Mouse (Mus musculus) liver, embryonic 12.5 days (tissue): ENCODE measurements around the gene Ctbp2. TPM values are rescaled to one million over a fixed set of nuclear protein-coding genes. Genes with fewer than 3 reads are reported as not detected.

Experiments used
- ATAC-seq: fragments of 200-750 bp; cut with Nextera tagmentation; 2 replicates; pipeline ENCODE4 v1.8.0; 2017; ENCODE audit warnings: moderate number of reproducible peaks, mild to moderate bottlenecking, moderate library complexity
- H3K27ac ChIP-seq: fragments of 300-500 bp; sonication (generic); 2 replicates; pipeline ENCODE4 v1.5.1; 2016; ENCODE audit warnings: mild to moderate bottlenecking
- H3K27me3 ChIP-seq: fragments of 300-500 bp; sonication (generic); replicated peaks from 2 replicates; pipeline ENCODE4 v1.6.1; 2016; ENCODE audit warnings: mild to moderate bottlenecking, moderate library complexity
- H3K36me3 ChIP-seq: fragments of 300-500 bp; sonication (generic); 2 replicates; pipeline ENCODE4 v1.6.1; 2016; ENCODE audit warnings: mild to moderate bottlenecking, moderate library complexity
- H3K4me1 ChIP-seq: fragments of 300-500 bp; sonication (generic); 2 replicates; pipeline ENCODE4 v1.6.1; 2016
- H3K4me2 ChIP-seq: fragments of 300-500 bp; sonication (generic); 2 replicates; pipeline ENCODE4 v1.6.1; 2016; ENCODE audit warnings: mild to moderate bottlenecking, moderate library complexity
- H3K4me3 ChIP-seq: fragments of 300-500 bp; sonication (generic); 2 replicates; pipeline ENCODE4 v1.5.1; 2016; ENCODE audit warnings: mild to moderate bottlenecking, moderate library complexity
- H3K9ac ChIP-seq: fragments of 300-500 bp; sonication (generic); 2 replicates; pipeline ENCODE4 v1.6.1; 2016; ENCODE audit warnings: mild to moderate bottlenecking, moderate library complexity
- H3K9me3 ChIP-seq: fragments of 300-500 bp; sonication (generic); replicated peaks from 2 replicates; pipeline ENCODE4 v1.6.1; 2016; ENCODE audit warnings: mild to moderate bottlenecking, moderate library complexity
- WGBS: fragments of 180-500 bp; shearing (Covaris S2); methylation state at CpG from one replicate; pipeline ENCODE4 v1.1.7; 2016; ENCODE audit not compliant: insufficient replicate concordance; 5-methylcytosine and 5-hydroxymethylcytosine counted together
- polyA plus RNA-seq: library from polyadenylated mRNA; unstranded; fragments of >200 nt; fragmentation: Nextera tagmentation; extraction: Ambion mirVana; gene quantifications from 2 replicates; pipeline ENCODE4 v1.2.1, GENCODE M21; 2016

Gene Ctbp2
- polyA plus RNA-seq, 1 experiment from 2014 or later, result 24.1 TPM

DNA sequence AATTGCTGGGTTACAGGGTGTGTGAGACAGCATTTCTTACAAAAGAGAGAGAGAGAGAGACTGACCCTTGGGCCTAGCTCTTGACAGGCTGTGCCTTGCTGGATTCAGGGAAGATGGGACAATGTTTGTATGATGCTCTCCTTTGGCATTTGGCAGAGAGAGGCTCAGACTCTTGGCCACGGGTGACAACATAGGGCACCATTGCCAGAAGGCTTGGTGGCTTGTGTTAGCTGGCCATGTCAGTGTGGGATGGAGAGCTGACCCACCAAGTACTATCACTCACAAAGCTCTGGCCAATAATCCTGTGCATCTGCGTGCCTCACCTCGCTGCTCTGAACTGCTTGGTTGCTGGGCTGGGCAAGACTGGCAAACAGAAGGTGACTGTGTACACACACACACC, 113.7 kb downstream of the Ctbp2 start:
- Histone ChIP-seq H3K36me3 (0 out of 2 replicates have a peak, but pooled peaks cover 9% of the 10 kb centered on the region), H3K27ac (no peak overlapping the region), H3K27me3 (no peaks in the 10 kb centered on the region), H3K9me3 (no peaks in the 10 kb centered on the region), H3K9ac (no peak overlapping the region), H3K4me1 (peaks cover 21% of the 10 kb centered on the region; the same call in 1 of the 2 replicates), H3K4me3 (no peak overlapping the region), H3K4me2 (no peak overlapping the region)
- no peak for ATAC-seq
- 72% methylated on average over 3 of the region's 3 CpGs for WGBS

DNA sequence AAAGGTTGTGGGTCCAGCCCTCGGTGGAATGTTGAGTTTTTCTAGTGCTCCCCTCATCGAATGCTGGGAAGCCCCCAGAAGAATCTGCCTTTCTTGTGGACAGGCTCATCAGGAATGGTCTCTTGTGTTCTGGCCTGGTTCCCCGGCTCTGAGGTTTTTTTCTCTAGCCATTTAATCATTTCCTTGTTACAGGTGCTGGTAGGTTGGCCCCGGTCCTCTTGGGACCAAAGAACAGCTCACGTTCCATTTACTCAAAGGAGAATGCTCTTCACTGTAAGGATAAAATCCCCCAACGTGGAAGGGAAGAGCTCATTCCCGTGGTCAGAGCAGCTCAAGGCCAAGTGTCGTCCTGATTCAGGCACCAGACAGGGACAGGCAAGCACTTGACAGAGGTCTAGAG, 114.5 kb downstream of the Ctbp2 start:
- peaks cover 21% of the 10 kb centered on the region; the same call in 1 of the 2 replicates for H3K4me1 ChIP-seq

DNA sequence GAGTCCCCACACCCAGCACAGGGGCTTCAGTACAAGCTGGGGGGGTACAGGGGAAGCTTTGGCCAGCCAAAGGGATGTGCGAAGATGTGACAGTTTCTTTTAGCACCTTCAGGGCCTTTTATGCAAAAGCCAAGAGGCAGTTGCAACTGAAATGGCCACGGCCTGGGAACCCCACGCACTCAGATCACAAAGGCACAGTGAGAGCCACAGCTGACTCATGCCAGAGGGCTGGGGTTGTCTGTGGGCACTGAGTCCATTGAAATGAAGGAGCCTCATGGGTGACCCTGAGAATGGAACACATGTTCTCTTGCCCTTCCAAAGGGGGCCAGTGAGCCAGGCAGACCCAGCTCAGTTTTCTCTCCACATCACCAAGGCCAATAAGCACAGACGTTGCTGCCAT, 115.5 kb downstream of the Ctbp2 start:
- ATAC-seq, result no peak
- peaks cover 30% of the 10 kb centered on the region for H3K4me1 ChIP-seq
- H3K9ac ChIP-seq, result no peak overlapping the region
- no peak overlapping the region for H3K4me2 ChIP-seq
- H3K27ac ChIP-seq, result no peak overlapping the region
- H3K4me3 ChIP-seq, result no peak overlapping the region
- no peaks in the 10 kb centered on the region for H3K27me3 ChIP-seq
- no peaks in the 10 kb centered on the region for H3K9me3 ChIP-seq
- WGBS, result 87% methylated on average over 4 of the region's 4 CpGs
- H3K36me3 ChIP-seq, result 0 out of 2 replicates have a peak, but pooled peaks cover 3% of the 10 kb centered on the region

More for the DNA sequence above, 114.5 kb downstream of the Ctbp2 start:
- Histone ChIP-seq H3K4me2 (no peak overlapping the region), H3K9me3 (no peaks in the 10 kb centered on the region), H3K27ac (no peak overlapping the region), H3K4me3 (no peak overlapping the region), H3K36me3 (0 out of 2 replicates have a peak, but pooled peaks cover 8% of the 10 kb centered on the region), H3K9ac (no peak overlapping the region), H3K27me3 (no peaks in the 10 kb centered on the region)
- no peak for ATAC-seq
- 76% methylated on average over 8 of the region's 8 CpGs for WGBS

DNA sequence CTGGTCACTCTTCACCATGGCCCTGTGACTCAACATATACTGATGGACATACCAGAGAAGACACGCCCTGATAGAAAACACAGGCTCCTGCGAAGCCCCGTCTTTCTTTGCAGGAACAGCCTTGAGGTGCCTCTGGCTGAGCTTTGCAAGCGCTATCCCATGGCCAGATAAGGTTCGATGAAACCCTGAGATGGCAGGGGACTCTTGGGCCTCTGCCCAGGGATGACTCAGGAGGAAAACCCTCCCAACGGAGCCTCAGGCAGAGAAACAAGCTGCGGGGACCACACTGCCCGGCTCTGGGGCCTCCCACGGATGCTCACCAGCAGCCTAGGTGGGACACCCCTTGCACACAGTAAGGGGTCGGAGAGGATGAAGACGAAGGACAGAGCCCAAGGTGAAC, 116.8 kb downstream of the Ctbp2 start:
- Histone ChIP-seq H3K36me3 (0 out of 2 replicates have a peak, but pooled peaks cover 3% of the 10 kb centered on the region), H3K27ac (no peak overlapping the region), H3K4me2 (no peak overlapping the region), H3K27me3 (no peaks in the 10 kb centered on the region), H3K9me3 (no peaks in the 10 kb centered on the region), H3K4me3 (no peak overlapping the region), H3K9ac (no peak overlapping the region), H3K4me1 (peaks cover 30% of the 10 kb centered on the region)
- no peak for ATAC-seq
- WGBS, result 59% methylated on average over 11 of the region's 11 CpGs

DNA sequence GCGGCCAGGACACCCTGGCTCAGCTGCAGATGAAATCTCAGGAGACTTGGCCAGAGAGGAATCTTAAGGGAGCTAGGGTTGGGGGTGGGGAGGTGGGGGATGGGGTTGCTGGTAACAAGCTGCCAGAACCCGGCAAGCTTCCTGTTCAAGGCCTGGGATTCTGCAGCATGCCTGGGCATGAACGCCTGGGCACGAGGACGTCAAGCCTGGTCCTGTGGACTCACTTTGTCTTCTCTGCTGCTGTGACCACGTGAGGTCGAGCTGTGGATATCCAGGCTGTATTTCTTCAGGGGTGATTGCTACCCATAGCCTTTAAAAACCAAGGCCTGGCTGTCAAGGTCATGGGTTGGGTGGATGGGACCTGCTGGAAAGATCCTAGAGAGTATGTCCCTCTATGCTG, 118.4 kb downstream of the Ctbp2 start:
- 74% methylated on average over 7 of the region's 7 CpGs for WGBS
- no peak overlapping the region for H3K27ac ChIP-seq
- H3K9ac ChIP-seq, result no peak overlapping the region
- no peaks in the 10 kb centered on the region for H3K27me3 ChIP-seq
- H3K36me3 ChIP-seq, result 0 out of 2 replicates have a peak, but pooled peaks cover 3% of the 10 kb centered on the region
- no peak overlapping the region for H3K4me2 ChIP-seq
- H3K9me3 ChIP-seq, result no peaks in the 10 kb centered on the region
- ATAC-seq, result no peak
- no peak overlapping the region for H3K4me3 ChIP-seq
- peaks cover 27% of the 10 kb centered on the region for H3K4me1 ChIP-seq

DNA sequence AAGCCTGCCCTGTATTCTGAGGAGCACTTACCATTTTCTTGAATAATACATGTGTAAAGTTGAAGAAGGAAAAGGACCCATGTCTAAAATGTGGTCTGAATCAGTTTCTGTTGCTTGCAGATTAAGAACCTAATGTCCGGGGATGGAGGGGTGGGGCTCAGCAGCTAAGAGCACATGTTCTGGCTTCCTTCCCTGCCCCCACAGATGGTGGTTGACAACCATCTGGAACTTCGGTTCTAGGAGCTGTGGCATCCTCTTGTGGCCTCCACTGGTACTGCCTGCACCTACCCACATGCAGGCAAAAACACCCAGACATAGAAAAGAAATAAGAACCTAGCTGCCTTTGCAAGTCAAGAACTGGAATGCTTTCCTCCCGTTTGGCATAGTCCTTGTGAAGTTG, 120.7 kb downstream of the Ctbp2 start:
- no peaks in the 10 kb centered on the region for H3K9me3 ChIP-seq
- H3K27ac ChIP-seq, result no peak overlapping the region
- H3K4me2 ChIP-seq, result no peak overlapping the region
- peaks cover 27% of the 10 kb centered on the region for H3K4me1 ChIP-seq
- WGBS, result 14% methylated on average over 3 of the region's 3 CpGs
- H3K9ac ChIP-seq, result no peak overlapping the region
- H3K36me3 ChIP-seq, result peaks cover 9% of the 10 kb centered on the region
- H3K27me3 ChIP-seq, result no peaks in the 10 kb centered on the region
- peak; percentile 64 for ATAC-seq
- H3K4me3 ChIP-seq, result no peak overlapping the region

DNA sequence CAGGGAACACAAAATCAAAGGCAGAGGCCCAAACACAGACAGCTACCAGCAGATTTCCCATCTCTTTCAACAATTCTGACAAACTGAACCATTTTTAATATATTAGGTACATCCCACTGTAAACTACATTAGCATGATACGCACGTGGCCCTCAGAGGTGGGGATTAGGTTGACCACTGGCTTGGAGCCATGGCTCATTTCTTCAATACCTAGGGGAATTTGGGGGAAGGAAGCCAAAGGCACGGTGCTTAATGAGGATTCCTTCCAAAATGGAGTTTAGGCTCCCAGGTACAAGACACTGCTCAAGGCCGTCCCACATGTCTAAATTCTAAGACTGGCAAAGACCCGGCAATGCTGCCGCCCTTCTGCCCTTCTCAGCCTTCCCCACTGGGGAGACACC, 121.9 kb downstream of the Ctbp2 start:
- H3K9me3 ChIP-seq, result no peaks in the 10 kb centered on the region
- WGBS, result 84% methylated on average over 6 of the region's 6 CpGs

DNA sequence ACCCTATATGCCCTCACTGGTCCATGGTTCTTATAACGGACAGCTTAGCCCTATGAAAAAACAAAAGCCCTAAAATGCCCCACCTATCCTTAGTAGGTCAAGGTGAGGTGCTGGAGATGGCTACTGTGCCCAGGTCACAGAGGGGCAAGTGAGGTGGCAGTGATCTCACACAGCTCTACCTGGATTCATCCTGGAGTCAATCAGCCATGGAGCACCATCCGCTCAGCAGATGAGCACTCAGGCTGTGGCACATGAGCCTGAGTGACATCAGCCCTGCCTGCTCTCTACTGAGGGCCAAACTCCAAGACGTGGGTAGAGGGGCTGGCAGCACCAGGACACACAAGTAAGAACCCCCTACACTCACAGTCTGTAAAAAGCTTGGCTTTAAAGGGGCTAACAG, 122.8 kb downstream of the Ctbp2 start:
- Histone ChIP-seq H3K9ac (no peak overlapping the region), H3K9me3 (no peaks in the 10 kb centered on the region), H3K4me3 (no peak overlapping the region), H3K4me1 (peaks cover 17% of the 10 kb centered on the region), H3K27ac (no peak overlapping the region), H3K4me2 (no peak overlapping the region), H3K36me3 (peaks cover 28% of the 10 kb centered on the region), H3K27me3 (no peaks in the 10 kb centered on the region)
- ATAC-seq, result no peak
- 84% methylated on average over 3 of the region's 3 CpGs for WGBS

More for the DNA sequence above, 121.9 kb downstream of the Ctbp2 start:
- Histone ChIP-seq H3K9ac (no peak overlapping the region), H3K4me2 (no peak overlapping the region), H3K27ac (no peak overlapping the region), H3K36me3 (peaks cover 20% of the 10 kb centered on the region), H3K4me3 (no peak overlapping the region), H3K4me1 (peaks cover 19% of the 10 kb centered on the region), H3K27me3 (no peaks in the 10 kb centered on the region)
- ATAC-seq, result no peak

DNA sequence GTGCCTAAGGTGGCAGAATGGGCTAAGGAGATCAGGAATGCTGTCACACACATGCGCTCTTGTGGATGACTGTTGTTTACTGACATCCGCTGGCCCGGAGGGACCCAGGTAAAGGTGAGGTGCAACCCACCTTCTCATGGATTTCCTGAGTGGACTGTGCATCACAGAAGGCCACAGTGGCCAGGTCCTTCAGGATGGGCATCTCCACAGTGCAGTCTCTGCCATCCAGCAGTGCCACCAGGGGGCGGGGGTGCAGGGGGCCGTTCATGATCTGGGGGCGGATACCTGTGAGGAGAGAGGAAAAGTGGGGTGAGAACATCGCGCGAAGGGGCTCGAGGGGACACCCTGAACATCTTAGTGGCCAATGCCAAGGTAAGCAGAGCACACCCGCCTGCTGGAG, 125.1 kb downstream of the Ctbp2 start:
- ATAC-seq, result no peak
- 87% methylated on average over 11 of the region's 11 CpGs for WGBS
- no peak overlapping the region for H3K9ac ChIP-seq

DNA sequence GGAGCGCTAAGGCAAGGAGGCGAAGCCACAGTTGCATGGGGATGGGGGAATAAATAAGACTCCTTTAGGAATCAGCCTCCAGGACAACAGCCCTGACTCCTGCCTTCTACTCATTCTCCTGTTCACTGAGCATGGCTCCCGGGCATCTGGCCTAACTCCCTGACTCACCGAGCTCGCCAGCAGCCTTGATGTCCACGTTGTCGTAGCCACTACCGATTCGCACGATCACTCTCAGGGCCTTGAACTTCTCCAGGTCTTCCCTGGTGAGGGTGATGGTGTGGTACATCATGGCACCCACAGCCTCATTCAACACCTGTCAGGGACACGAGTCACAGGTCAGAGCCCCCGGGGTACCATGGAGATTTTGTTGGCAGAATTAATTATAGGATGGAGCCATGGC, 125.5 kb downstream of the Ctbp2 start:
- H3K36me3 ChIP-seq, result peaks cover 46% of the 10 kb centered on the region
- 84% methylated on average over 12 of the region's 12 CpGs for WGBS
- no peak for ATAC-seq
- no peak overlapping the region for H3K4me2 ChIP-seq
- H3K9ac ChIP-seq, result no peak overlapping the region
- no peaks in the 10 kb centered on the region for H3K9me3 ChIP-seq
- no peak overlapping the region for H3K27ac ChIP-seq
- H3K4me1 ChIP-seq, result peaks cover 9% of the 10 kb centered on the region
- H3K4me3 ChIP-seq, result no peak overlapping the region
- no peaks in the 10 kb centered on the region for H3K27me3 ChIP-seq

More for the DNA sequence above, 125.1 kb downstream of the Ctbp2 start:
- H3K9me3 ChIP-seq, result no peaks in the 10 kb centered on the region
- no peaks in the 10 kb centered on the region for H3K27me3 ChIP-seq
- peaks cover 42% of the 10 kb centered on the region for H3K36me3 ChIP-seq
- no peak overlapping the region for H3K27ac ChIP-seq
- peaks cover 13% of the 10 kb centered on the region for H3K4me1 ChIP-seq
- no peak overlapping the region for H3K4me2 ChIP-seq
- H3K4me3 ChIP-seq, result no peak overlapping the region

DNA sequence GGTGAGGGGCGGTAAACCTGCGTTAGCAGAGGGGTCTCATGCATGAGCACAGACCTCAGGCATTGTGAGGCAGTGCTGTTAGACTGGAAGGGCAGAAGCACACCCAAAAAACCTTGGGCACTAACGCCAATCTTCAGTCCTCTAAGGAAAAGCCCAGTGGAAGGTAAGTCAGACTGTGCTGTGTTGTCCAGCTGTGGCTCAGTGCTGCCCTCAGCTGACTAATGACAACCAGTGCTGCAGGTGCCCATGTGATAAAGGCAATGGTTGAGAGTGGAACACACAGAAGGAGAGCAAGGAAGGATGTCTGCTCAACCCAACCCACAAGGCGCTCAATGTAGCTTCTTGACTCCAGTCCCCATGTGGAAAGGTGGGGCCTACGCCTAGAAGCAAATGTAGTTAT, 127.8 kb downstream of the Ctbp2 start:
- ATAC-seq, result no peak
- 80% methylated on average over 5 of the region's 5 CpGs for WGBS
- no peak overlapping the region for H3K9ac ChIP-seq
- H3K4me1 ChIP-seq, result no peaks in the 10 kb centered on the region
- H3K27ac ChIP-seq, result no peak overlapping the region
- H3K4me2 ChIP-seq, result no peak overlapping the region
- H3K9me3 ChIP-seq, result no peaks in the 10 kb centered on the region
- H3K27me3 ChIP-seq, result no peaks in the 10 kb centered on the region
- no peak overlapping the region for H3K4me3 ChIP-seq
- H3K36me3 ChIP-seq, result peaks cover 50% of the 10 kb centered on the region

DNA sequence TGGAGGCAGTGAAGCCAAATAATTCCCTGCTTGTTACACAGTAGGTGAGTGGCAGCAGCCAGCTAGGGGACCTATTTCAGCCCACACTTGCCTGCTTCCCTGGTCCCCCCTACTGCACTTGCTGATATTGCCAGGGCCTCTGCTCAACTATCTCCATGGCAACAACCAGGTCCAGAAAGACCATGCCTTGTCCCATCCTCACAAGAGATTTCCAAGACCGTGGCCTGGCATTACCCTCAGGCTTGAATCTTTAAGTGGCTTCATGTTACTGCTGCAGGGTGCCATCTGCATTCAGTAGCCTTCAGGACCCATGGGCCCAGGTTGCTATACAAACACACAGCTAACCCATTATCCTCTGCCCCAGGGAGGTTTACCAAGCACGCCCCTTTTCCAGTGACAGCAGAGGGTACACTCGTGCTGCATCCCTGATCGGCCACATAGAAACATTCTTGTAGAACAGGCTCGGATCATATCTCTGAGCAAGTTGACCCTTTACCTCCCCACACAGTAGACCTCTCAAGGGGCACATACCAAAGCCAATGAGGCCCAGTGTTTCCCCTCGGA, 129.4 kb downstream of the Ctbp2 start:
- no peak for ATAC-seq
- Histone ChIP-seq H3K36me3 (peaks cover 66% of the 10 kb centered on the region), H3K27ac (no peak overlapping the region), H3K4me1 (no peaks in the 10 kb centered on the region), H3K4me3 (no peak overlapping the region), H3K9me3 (no peaks in the 10 kb centered on the region), H3K4me2 (no peak overlapping the region), H3K9ac (no peak overlapping the region), H3K27me3 (no peaks in the 10 kb centered on the region)
- WGBS, result 76% methylated on average over 6 of the region's 6 CpGs

DNA sequence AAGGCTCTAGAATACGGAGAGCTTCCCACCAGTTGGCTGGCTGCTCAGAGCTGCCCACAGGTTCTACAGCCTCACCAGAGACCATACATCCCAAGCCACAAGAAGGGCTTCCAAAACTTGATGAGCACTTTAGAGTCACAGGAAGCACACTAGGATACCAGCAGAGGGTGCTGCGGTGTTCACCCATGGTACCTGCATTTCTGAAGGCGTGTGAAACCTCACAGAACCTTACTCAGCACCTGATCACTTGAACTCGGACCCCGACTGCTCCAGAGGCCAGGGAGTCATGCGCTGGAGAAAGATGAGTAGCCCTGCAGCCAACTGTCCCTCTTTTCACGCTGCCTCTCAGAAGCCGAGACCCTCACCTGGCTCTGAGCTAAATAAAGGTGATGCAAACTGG, 130.0 kb downstream of the Ctbp2 start:
- no peaks in the 10 kb centered on the region for H3K27me3 ChIP-seq
- H3K4me3 ChIP-seq, result no peak overlapping the region
- no peaks in the 10 kb centered on the region for H3K4me1 ChIP-seq
- peaks cover 69% of the 10 kb centered on the region for H3K36me3 ChIP-seq
- no peak overlapping the region for H3K9ac ChIP-seq
- no peak overlapping the region for H3K27ac ChIP-seq
- H3K4me2 ChIP-seq, result no peak overlapping the region
- no peaks in the 10 kb centered on the region for H3K9me3 ChIP-seq
- ATAC-seq, result no peak
- WGBS, result 83% methylated on average over 8 of the region's 8 CpGs
